Mouse (Mus musculus) effector memory CD4-positive, alpha-beta T cell, adult 5 months (primary cell): ENCODE results near the gene Hadhb. TPM values are rescaled to one million over a fixed set of nuclear protein-coding genes. Genes with fewer than 3 reads are reported as not detected.

Experiments used
- polyA plus RNA-seq: library from polyadenylated mRNA; unstranded; fragments of 100-300 nt; shearing (Covaris generic); gene quantifications from one replicate; pipeline ENCODE4 v1.2.1, GENCODE M21; 2017

Gene Hadhb
- 213 TPM for polyA plus RNA-seq

DNA sequence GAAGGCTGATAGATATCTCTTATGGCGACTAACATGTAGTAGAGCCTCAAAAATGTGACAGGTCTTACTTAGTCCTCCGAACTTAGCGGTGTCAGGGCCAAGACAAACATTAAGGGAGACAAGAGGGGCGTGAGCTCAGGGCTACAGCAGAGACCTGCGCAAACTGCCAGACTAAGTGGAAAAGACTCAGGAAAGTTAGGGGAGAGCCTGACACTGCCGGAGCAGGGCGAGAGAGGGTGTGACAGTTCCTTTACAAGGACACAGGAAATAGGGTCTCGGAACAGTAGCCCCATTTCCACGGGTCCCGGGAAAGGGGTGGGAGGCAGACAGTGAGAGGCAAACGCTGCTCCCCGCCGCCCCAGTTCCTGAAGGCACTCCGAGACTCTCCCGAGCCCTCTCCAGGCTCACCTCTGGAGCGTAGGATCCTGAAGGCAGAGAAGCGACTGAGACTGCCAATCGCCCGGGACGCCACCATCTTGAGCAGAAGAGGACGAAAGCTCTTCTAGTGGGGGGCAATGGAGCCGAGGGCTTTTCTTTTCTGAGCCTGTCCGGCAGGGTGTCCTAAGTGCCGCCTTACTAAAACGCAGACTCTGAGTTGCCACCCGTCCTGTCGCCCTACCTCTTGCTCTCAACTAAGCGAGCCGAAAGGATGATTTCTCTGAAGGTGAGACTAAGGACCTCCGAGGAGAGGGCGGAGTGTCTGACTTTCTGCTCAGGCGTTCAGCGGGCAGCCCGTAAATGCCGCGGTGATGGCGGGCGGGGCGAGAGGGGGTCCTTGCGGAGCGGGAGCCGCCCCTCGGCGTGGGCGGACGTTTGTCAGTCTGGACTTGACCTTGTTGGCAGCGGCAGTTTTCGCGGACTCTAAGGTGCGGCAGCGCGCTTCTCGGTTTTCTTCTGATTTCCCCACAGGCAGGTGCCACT, at the start of gene Hadhb, which contains the start of gene Hadha:
Hadhb (plus strand) TSS at position 775 of the 921 bp plus-strand sequence.
Hadha (minus strand) TSS at position 689 of the 921 bp plus-strand sequence.

DNA sequence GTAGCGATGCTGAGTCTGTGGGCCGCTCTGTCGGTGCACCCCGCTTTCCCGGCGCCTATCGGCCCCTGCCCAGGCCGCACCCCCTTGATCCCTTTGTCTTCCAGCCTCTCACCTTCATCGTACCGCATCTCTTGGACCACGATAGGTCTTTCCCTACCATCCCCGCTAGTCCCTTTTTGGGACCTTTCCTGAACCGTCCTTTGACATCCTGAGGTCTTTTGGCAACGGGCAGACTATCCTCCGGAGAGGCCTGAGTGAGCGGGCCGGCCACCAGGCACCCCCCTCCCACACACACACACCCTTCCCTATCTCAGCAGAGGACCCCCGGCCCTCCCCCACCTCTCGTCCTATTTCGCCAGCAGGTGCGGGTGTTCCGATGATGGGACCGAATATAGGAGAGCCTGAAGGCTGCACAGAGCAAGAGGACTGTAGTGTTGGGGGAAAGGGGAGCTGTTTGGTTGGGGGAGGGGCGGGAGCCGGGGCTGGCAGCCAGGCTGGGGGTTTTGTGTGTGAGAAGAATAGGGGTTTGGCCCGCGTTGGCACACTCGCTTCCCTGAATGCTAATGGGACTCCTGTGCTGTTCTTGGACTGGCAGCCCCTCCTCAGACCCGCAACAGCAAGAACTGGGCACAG, 49.3 kb upstream of the Hadhb start, which contains the start of gene 3110082J24Rik:
3110082J24Rik (minus strand) TSS at position 419 of the 633 bp plus-strand sequence.

DNA sequence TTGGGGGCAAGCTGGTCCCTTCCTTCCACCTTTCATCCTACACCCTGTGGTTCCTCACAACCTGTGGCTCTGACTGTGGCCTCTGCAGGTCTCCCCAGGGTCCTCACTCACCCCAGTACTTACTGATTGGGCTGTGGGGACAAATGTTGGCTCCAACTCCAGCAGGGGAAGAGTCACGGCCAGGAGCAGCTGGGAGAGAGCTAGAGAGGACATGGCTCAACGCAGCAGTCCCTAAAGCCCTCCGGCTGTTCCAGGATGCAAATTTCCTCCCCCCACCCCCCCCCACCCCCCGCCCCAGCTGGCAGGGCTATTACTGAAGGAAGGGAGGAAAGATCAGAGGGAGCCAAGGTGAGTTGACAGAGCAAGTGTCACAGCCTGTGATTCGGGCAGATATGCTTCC, 50.4 kb downstream of the Hadhb start, which contains the start of gene Adgrf3:
Adgrf3 (minus strand) TSS at position 230 of the 400 bp plus-strand sequence.

DNA sequence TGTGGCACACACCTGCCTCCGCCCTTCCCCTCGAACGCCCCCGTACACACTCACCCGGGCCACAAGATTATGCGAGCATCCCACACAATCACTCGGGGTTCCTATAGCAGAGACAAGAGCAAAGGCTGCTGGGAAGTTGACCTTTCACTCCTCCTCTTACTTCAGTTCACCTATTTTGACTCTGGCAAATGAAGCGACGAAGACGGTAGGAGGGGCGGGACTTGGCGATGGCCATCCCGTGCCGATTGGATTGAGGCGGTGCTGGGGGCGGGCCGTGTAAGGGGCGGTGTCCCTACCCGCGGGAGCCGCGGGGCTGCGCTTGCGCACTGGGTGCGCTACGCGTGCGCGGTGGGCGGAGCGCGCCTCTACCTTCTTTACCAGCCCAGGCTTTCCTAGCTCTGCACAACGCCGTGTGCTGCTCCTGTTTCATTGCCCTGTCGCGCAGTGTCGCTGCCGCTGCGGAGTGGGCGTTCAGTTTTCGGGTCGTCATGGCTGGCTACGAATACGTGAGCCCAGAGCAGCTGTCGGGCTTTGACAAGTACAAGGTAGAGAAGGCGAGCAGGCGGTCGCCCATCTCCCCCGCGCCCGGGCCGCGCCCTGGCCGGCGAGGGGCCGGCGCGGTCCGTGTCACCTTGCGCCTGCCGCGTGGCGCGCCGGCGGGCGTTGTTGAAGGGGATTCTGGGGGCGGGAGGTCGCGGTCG, 77.4 kb downstream of the Hadhb start, which contains the start of gene Selenoi:
Selenoi (plus strand) TSS at position 311 of the 701 bp plus-strand sequence.

Other genes with a start within 250 kb of the Hadhb start
- not detected for gene Il6, start 142.1 kb upstream of the Hadhb start, polyA plus RNA-seq
- gene Tyms, start 81.6 kb upstream of the Hadhb start, polyA plus RNA-seq, result 12.8 TPM
- gene Garem2, start 50.1 kb upstream of the Hadhb start, polyA plus RNA-seq, result 0.16 TPM
- gene 3110082J24Rik, start 49.2 kb upstream of the Hadhb start, polyA plus RNA-seq, result not detected
- gene Hadha, start 86 bp upstream of the Hadhb start, polyA plus RNA-seq, result 73.2 TPM
- not detected for gene Adgrf3, start 50.5 kb downstream of the Hadhb start, polyA plus RNA-seq
- 17.2 TPM for gene Selenoi, start 77.3 kb downstream of the Hadhb start, polyA plus RNA-seq
- 0.60 TPM for gene Drc1, start 126.1 kb downstream of the Hadhb start, polyA plus RNA-seq